Mouse (Mus musculus): ENCODE data around the gene Saysd1. TPM values are rescaled to one million over a fixed set of nuclear protein-coding genes. Genes with fewer than 3 reads are reported as not detected.
A peak's percentile ranks its signal among the peaks of the same experiment; 100 is the strongest.

Gene Saysd1
- total and polyA plus RNA-seq, 3 experiments, result 2.6 to 5.0 (median 2.8) TPM

- no peak for TF ChIP-seq CTCF (IDR thresholded peaks at IDR 0.05)
- no peak for TF ChIP-seq EP300 (IDR thresholded peaks at IDR 0.05; ENCODE audit: insufficient read depth, low read depth, low read length)
- no peak for TF ChIP-seq POLR2A (IDR thresholded peaks at IDR 0.05; ENCODE audit: insufficient read depth, low read depth, low read length)
- Histone ChIP-seq H3K79me2 (replicated peaks; ENCODE audit: control insufficient read depth, insufficient read depth, low read length) (no peaks in the 10 kb centered on the region), H3K4me3 (no peak overlapping the region), H3K9ac (ENCODE audit: low read depth, low read length) (no peak overlapping the region), H3K27ac (no peak overlapping the region), H3K4me1 (ENCODE audit: control insufficient read depth, insufficient read depth, low read length) (no peaks in the 10 kb centered on the region; the same call in 1 of the 2 replicates), H3K36me3 (ENCODE audit: control insufficient read depth, insufficient read depth, low read length) (no peaks in the 10 kb centered on the region), H3K27me3 (ENCODE audit: control insufficient read depth, insufficient read depth, low read length) (no peaks in the 10 kb centered on the region)
- no peak for DNase-seq
- intact Hi-C loops (cut with DNase I), result no loop called here
- WGBS, result 31% methylated on average over 5 of the region's 5 CpGs
Observed at GRCm38 (mm10) chr14:20094942-20095341, 43.4 kb downstream of the Saysd1 start.

- intact Hi-C loops (cut with DNase I), result no loop called here
- Histone ChIP-seq H3K4me3 (no peak overlapping the region), H3K4me1 (ENCODE audit: control insufficient read depth, insufficient read depth, low read length) (no peaks in the 10 kb centered on the region; the same call in 1 of the 2 replicates), H3K79me2 (replicated peaks; ENCODE audit: control insufficient read depth, insufficient read depth, low read length) (no peaks in the 10 kb centered on the region), H3K36me3 (ENCODE audit: control insufficient read depth, insufficient read depth, low read length) (no peaks in the 10 kb centered on the region), H3K27me3 (ENCODE audit: control insufficient read depth, insufficient read depth, low read length) (no peaks in the 10 kb centered on the region), H3K9ac (ENCODE audit: low read depth, low read length) (no peak overlapping the region), H3K27ac (no peak overlapping the region)
- WGBS, result 16% methylated on average over 7 of the region's 7 CpGs
- DNase-seq, result no peak
- TF ChIP-seq CTCF (IDR thresholded peaks at IDR 0.05) (no peak), EP300 (IDR thresholded peaks at IDR 0.05; ENCODE audit: insufficient read depth, low read depth, low read length) (no peak), POLR2A (IDR thresholded peaks at IDR 0.05; ENCODE audit: insufficient read depth, low read depth, low read length) (no peak)
Observed at GRCm38 (mm10) chr14:20093493-20093892, 44.8 kb downstream of the Saysd1 start.

GRCm38 (mm10) chr14:20084335-20084734 lies 54.0 kb downstream of the Saysd1 start:
- Histone ChIP-seq H3K4me3 (no peak overlapping the region), H3K36me3 (ENCODE audit: control insufficient read depth, insufficient read depth, low read length) (0 out of 2 replicates have a peak, but pooled peaks cover 2% of the 10 kb centered on the region), H3K79me2 (replicated peaks; ENCODE audit: control insufficient read depth, insufficient read depth, low read length) (no peaks in the 10 kb centered on the region), H3K27ac (no peak overlapping the region), H3K27me3 (ENCODE audit: control insufficient read depth, insufficient read depth, low read length) (no peaks in the 10 kb centered on the region), H3K4me1 (ENCODE audit: control insufficient read depth, insufficient read depth, low read length) (peaks cover 5% of the 10 kb centered on the region), H3K9ac (ENCODE audit: low read depth, low read length) (no peak overlapping the region)
- intact Hi-C loops (cut with DNase I), result loop anchor here (5.0 kb wide), 1 partner anchor 332 kb away; the partner anchor contains the start of gene Nid2
- no peak for TF ChIP-seq CTCF (IDR thresholded peaks at IDR 0.05)
- no peak for TF ChIP-seq POLR2A (IDR thresholded peaks at IDR 0.05; ENCODE audit: insufficient read depth, low read depth, low read length)
- no peak for TF ChIP-seq EP300 (IDR thresholded peaks at IDR 0.05; ENCODE audit: insufficient read depth, low read depth, low read length)
- no peak for DNase-seq

GRCm38 (mm10) chr14:20082536-20083325 lies 55.6 kb downstream of the Saysd1 start:
- intact Hi-C loops (cut with DNase I), result loop anchor here (5.0 kb wide), 1 partner anchor 330 kb away; the partner anchor contains the start of gene Nid2
- TF ChIP-seq CTCF (IDR thresholded peaks at IDR 0.05), result no peak
- peak; percentile 83 for TF ChIP-seq POLR2A (IDR thresholded peaks at IDR 0.05; ENCODE audit: insufficient read depth, low read depth, low read length)
- TF ChIP-seq EP300 (IDR thresholded peaks at IDR 0.05; ENCODE audit: insufficient read depth, low read depth, low read length), result peak; percentile 57; the same call in 1 of the 2 replicates
- Histone ChIP-seq H3K27me3 (ENCODE audit: control insufficient read depth, insufficient read depth, low read length) (no peaks in the 10 kb centered on the region), H3K79me2 (replicated peaks; ENCODE audit: control insufficient read depth, insufficient read depth, low read length) (no peaks in the 10 kb centered on the region), H3K27ac (peak overlapping the region; percentile 98), H3K9ac (ENCODE audit: low read depth, low read length) (peak overlapping the region; percentile 80), H3K4me3 (peak overlapping the region; percentile 67), H3K4me1 (ENCODE audit: control insufficient read depth, insufficient read depth, low read length) (peaks cover 5% of the 10 kb centered on the region), H3K36me3 (ENCODE audit: control insufficient read depth, insufficient read depth, low read length) (0 out of 2 replicates have a peak, but pooled peaks cover 2% of the 10 kb centered on the region)
- peak; percentile 93 to 95 for DNase-seq
- WGBS, result under 1% methylated on average over 56 of the region's 56 CpGs

DNA sequence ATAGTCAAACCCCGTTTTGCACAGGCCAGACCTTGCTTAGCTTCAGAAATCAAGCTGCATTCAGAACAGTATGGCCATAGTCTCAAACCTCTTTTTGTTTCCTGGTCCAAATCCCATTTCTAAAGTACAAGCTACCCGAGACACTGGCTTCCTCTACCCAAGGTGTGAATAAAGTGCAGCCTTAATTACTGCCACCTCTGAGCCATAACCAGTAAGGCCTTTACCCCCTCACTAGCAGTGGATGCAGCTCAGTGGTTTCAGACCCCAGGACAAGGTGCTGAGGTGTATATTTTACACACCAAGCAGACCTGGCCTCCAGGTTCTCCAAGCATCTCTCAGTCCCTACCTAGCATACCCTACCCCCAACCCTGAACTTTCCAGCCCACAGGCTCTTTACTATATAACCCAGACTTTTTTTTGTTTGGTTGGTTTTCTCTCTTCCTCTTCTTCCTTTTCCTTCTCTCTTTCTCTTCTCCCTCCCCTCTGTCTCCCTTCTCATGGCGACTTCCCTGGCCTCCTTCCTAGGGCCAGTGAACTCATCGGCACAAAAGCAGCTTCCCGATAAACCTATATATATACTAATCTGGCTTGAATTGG lies 56.3 kb downstream of the Saysd1 start:
- intact Hi-C loops (cut with DNase I), result loop anchor here (5.0 kb wide), 1 partner anchor 330 kb away; the partner anchor contains the start of gene Nid2
- Histone ChIP-seq H3K9ac (ENCODE audit: low read depth, low read length) (no peak overlapping the region), H3K4me1 (ENCODE audit: control insufficient read depth, insufficient read depth, low read length) (peaks cover 5% of the 10 kb centered on the region), H3K36me3 (ENCODE audit: control insufficient read depth, insufficient read depth, low read length) (0 out of 2 replicates have a peak, but pooled peaks cover 2% of the 10 kb centered on the region), H3K27me3 (ENCODE audit: control insufficient read depth, insufficient read depth, low read length) (no peaks in the 10 kb centered on the region), H3K4me3 (peak overlapping the region; percentile 67), H3K27ac (peak overlapping the region; percentile 98), H3K79me2 (replicated peaks; ENCODE audit: control insufficient read depth, insufficient read depth, low read length) (no peaks in the 10 kb centered on the region)
- 49% methylated on average over 5 of the region's 5 CpGs for WGBS
- TF ChIP-seq CTCF (IDR thresholded peaks at IDR 0.05) (no peak), EP300 (IDR thresholded peaks at IDR 0.05; ENCODE audit: insufficient read depth, low read depth, low read length) (no peak), POLR2A (IDR thresholded peaks at IDR 0.05; ENCODE audit: insufficient read depth, low read depth, low read length) (no peak)
- DNase-seq, result no peak
